ENCODE assay signal across 24 mouse cellular contexts in genomic region chr17:15120569-15120968, GRCm38 (mm10).
DNase-seq lines count a peak whose midpoint lies in the region; ATAC-seq and TF ChIP-seq lines count a peak whose summit lies in the region.
"Had no signal": no experiment of that assay in that cellular context is flagged by ENCODE, and none has a peak within 500 bp of the region (broad histone marks: within the 10 kb centered on the region; RNA-seq: fewer than 3 reads in every experiment).

No protein-coding gene starts in this region.

- peak overlapping the region; percentile 49; the same call in 1 of the 2 replicates for H3K27ac ChIP-seq in intestine, embryonic 16.5 days (ENCODE audit: low read length)
- H3K27ac ChIP-seq in intestine, embryonic 15.5 days = no peak overlapping the region
- no peak overlapping the region for H3K27ac ChIP-seq in lung, embryonic 16.5 days (ENCODE audit: low read length)
- no peak overlapping the region; the same call in 1 of the 2 replicates for H3K27ac ChIP-seq in stomach, embryonic 16.5 days (ENCODE audit: low read length)
- no peak overlapping the region for H3K27ac ChIP-seq in limb, embryonic 10.5 days
- H3K27ac ChIP-seq: embryonic facial prominence, embryonic 13.5 days; embryonic facial prominence, embryonic 15.5 days; forebrain, embryonic 10.5 days; forebrain, embryonic 12.5 days had no signal

- WGBS in intestine, embryonic 16.5 days = 45% methylated on average over 6 of the region's 6 CpGs
- 49% methylated on average over 6 of the region's 6 CpGs for WGBS in intestine, embryonic 15.5 days
- 36% methylated on average over 6 of the region's 6 CpGs for WGBS in lung, embryonic 16.5 days
- 42% methylated on average over 6 of the region's 6 CpGs for WGBS in lung, adult 2 months
- 34% methylated on average over 6 of the region's 6 CpGs for WGBS in stomach, embryonic 16.5 days
- WGBS in limb, embryonic 10.5 days = 92% methylated on average over 6 of the region's 6 CpGs

- no peaks in the 10 kb centered on the region for H3K27me3 ChIP-seq in intestine, embryonic 16.5 days (replicated peaks; ENCODE audit: control insufficient read depth, insufficient read depth, low read length)
- H3K27me3 ChIP-seq in intestine, embryonic 15.5 days (replicated peaks) = no peaks in the 10 kb centered on the region
- H3K27me3 ChIP-seq in lung, embryonic 16.5 days (ENCODE audit: control insufficient read depth, insufficient read depth, low read depth, low read length) = no peaks in the 10 kb centered on the region
- no peaks in the 10 kb centered on the region for H3K27me3 ChIP-seq in stomach, embryonic 16.5 days (ENCODE audit: control insufficient read depth, insufficient read depth, low read length)
- no peaks in the 10 kb centered on the region for H3K27me3 ChIP-seq in limb, embryonic 10.5 days (ENCODE audit: low read depth, poor library complexity, severe bottlenecking)
- H3K27me3 ChIP-seq: embryonic facial prominence, embryonic 13.5 days; embryonic facial prominence, embryonic 15.5 days; forebrain, embryonic 12.5 days had no signal

- no peak for TF ChIP-seq POLR2A in lung, adult 2 months (IDR thresholded peaks at IDR 0.05; ENCODE audit: borderline replicate concordance, extremely low read depth, low read depth, low read length)

- DNase-seq in lung, postnatal 25 days (ENCODE audit: low spot score) = no peak
- DNase-seq in lung, postnatal 10 days = peak; percentile 38
- no peak for DNase-seq in lung, adult 2 months
- no peak for DNase-seq in limb, embryonic 10.5 days (ENCODE audit: low spot score)
- DNase-seq: adrenal gland, adult 2 months; adrenal gland, postnatal 10 days; adrenal gland, postnatal 25 days; cerebellum, adult 11 months; cerebellum, adult 18-20 months; cerebellum, adult 8-10 months; cerebellum, adult 9-11 months; cerebellum, postnatal 14 days; cerebellum, postnatal 36 days; embryo, embryonic 11 days had no signal

- no peaks in the 10 kb centered on the region for H3K9me3 ChIP-seq in intestine, embryonic 16.5 days (ENCODE audit: control insufficient read depth, low read length)
- H3K9me3 ChIP-seq in intestine, embryonic 15.5 days = no peaks in the 10 kb centered on the region
- H3K9me3 ChIP-seq in lung, embryonic 16.5 days (ENCODE audit: control insufficient read depth, low read length) = no peaks in the 10 kb centered on the region
- H3K9me3 ChIP-seq in stomach, embryonic 16.5 days (replicated peaks; ENCODE audit: control insufficient read depth, low read length) = no peaks in the 10 kb centered on the region
- no peaks in the 10 kb centered on the region for H3K9me3 ChIP-seq in limb, embryonic 10.5 days (replicated peaks)
- H3K9me3 ChIP-seq: embryonic facial prominence, embryonic 13.5 days; embryonic facial prominence, embryonic 15.5 days; forebrain, embryonic 10.5 days; forebrain, embryonic 12.5 days had no signal

- no peak overlapping the region for H3K9ac ChIP-seq in intestine, embryonic 16.5 days (ENCODE audit: low read depth, low read length)
- H3K9ac ChIP-seq in intestine, embryonic 15.5 days = no peak overlapping the region
- no peak overlapping the region for H3K9ac ChIP-seq in lung, embryonic 16.5 days (ENCODE audit: low read length)
- H3K9ac ChIP-seq in stomach, embryonic 16.5 days (ENCODE audit: low read length) = no peak overlapping the region
- H3K9ac ChIP-seq: embryonic facial prominence, embryonic 13.5 days; embryonic facial prominence, embryonic 15.5 days; forebrain, embryonic 12.5 days had no signal

- H3K36me3 ChIP-seq in intestine, embryonic 16.5 days (ENCODE audit: control insufficient read depth, insufficient read depth, low read length) = no peaks in the 10 kb centered on the region
- H3K36me3 ChIP-seq in intestine, embryonic 15.5 days = no peaks in the 10 kb centered on the region
- H3K36me3 ChIP-seq in lung, embryonic 16.5 days (ENCODE audit: control insufficient read depth, insufficient read depth, low read length) = no peaks in the 10 kb centered on the region
- H3K36me3 ChIP-seq in stomach, embryonic 16.5 days (ENCODE audit: control insufficient read depth, insufficient read depth, low read length) = no peaks in the 10 kb centered on the region
- H3K36me3 ChIP-seq in limb, embryonic 10.5 days = no peaks in the 10 kb centered on the region
- H3K36me3 ChIP-seq: embryonic facial prominence, embryonic 13.5 days; embryonic facial prominence, embryonic 15.5 days; forebrain, embryonic 10.5 days; forebrain, embryonic 12.5 days had no signal

- 0 out of 2 replicates have a peak, but pooled peaks cover 3% of the 10 kb centered on the region for H3K4me1 ChIP-seq in intestine, embryonic 16.5 days (ENCODE audit: control insufficient read depth, insufficient read depth, low read length)
- H3K4me1 ChIP-seq in intestine, embryonic 15.5 days (replicated peaks) = peaks cover 9% of the 10 kb centered on the region; the same call in 1 of the 2 replicates
- H3K4me1 ChIP-seq in lung, embryonic 16.5 days (replicated peaks; ENCODE audit: control insufficient read depth, insufficient read depth, low read length) = no peaks in the 10 kb centered on the region
- H3K4me1 ChIP-seq in lung, adult 2 months (ENCODE audit: control insufficient read depth, insufficient read depth, low read length) = no peaks in the 10 kb centered on the region; the same call in 1 of the 2 replicates
- H3K4me1 ChIP-seq in stomach, embryonic 16.5 days (ENCODE audit: control insufficient read depth, insufficient read depth, low read length) = peaks cover 4% of the 10 kb centered on the region; the same call in 1 of the 2 replicates
- H3K4me1 ChIP-seq in limb, embryonic 10.5 days = no peaks in the 10 kb centered on the region
- H3K4me1 ChIP-seq: embryonic facial prominence, embryonic 13.5 days; embryonic facial prominence, embryonic 15.5 days; forebrain, embryonic 12.5 days had no signal

- no peak for TF ChIP-seq CTCF in lung, adult 2 months (IDR thresholded peaks at IDR 0.05; ENCODE audit: insufficient read depth, low read length)

- ATAC-seq in intestine, embryonic 16.5 days = peak; percentile 26; the same call in 1 of the 2 replicates
- no peak for ATAC-seq in intestine, embryonic 15.5 days
- ATAC-seq in lung, embryonic 16.5 days (ENCODE audit: low read depth) = peak; percentile 31; the same call in 1 of the 2 replicates
- peak; percentile 62; the same call in 1 of the 2 replicates for ATAC-seq in stomach, embryonic 16.5 days (ENCODE audit: insufficient read depth, low FRiP score)
- ATAC-seq: forebrain, embryonic 14.5 days had no signal

- H3K4me2 ChIP-seq in intestine, embryonic 16.5 days (ENCODE audit: low read depth, low read length) = no peak overlapping the region
- no peak overlapping the region for H3K4me2 ChIP-seq in intestine, embryonic 15.5 days (replicated peaks)
- no peak overlapping the region for H3K4me2 ChIP-seq in lung, embryonic 16.5 days (ENCODE audit: low read depth, low read length)
- no peak overlapping the region for H3K4me2 ChIP-seq in stomach, embryonic 16.5 days (ENCODE audit: low read depth, low read length)
- H3K4me2 ChIP-seq: embryonic facial prominence, embryonic 13.5 days; embryonic facial prominence, embryonic 15.5 days; forebrain, embryonic 12.5 days had no signal

- H3K4me3 ChIP-seq in intestine, embryonic 16.5 days (ENCODE audit: low read length) = no peak overlapping the region
- no peak overlapping the region for H3K4me3 ChIP-seq in intestine, embryonic 15.5 days (replicated peaks)
- no peak overlapping the region for H3K4me3 ChIP-seq in lung, embryonic 16.5 days (ENCODE audit: low read length)
- no peak overlapping the region for H3K4me3 ChIP-seq in lung, adult 2 months (replicated peaks; ENCODE audit: extremely low read depth, low read depth, low read length)
- H3K4me3 ChIP-seq in stomach, embryonic 16.5 days (replicated peaks; ENCODE audit: low read length) = no peak overlapping the region
- no peak overlapping the region for H3K4me3 ChIP-seq in limb, embryonic 10.5 days
- H3K4me3 ChIP-seq: embryonic facial prominence, embryonic 13.5 days; embryonic facial prominence, embryonic 15.5 days; erythroblast, embryonic 14.5 days; forebrain, embryonic 10.5 days; forebrain, embryonic 12.5 days had no signal
